Mouse (Mus musculus) thymus, postnatal 25 days (tissue): Measurements from ENCODE around the gene Hist1h1c.

Experiments used
- DNase-seq: peaks from one replicate; pipeline ENCODE4 v3.0.0; 2022

Hist1h1c gene

DNA sequence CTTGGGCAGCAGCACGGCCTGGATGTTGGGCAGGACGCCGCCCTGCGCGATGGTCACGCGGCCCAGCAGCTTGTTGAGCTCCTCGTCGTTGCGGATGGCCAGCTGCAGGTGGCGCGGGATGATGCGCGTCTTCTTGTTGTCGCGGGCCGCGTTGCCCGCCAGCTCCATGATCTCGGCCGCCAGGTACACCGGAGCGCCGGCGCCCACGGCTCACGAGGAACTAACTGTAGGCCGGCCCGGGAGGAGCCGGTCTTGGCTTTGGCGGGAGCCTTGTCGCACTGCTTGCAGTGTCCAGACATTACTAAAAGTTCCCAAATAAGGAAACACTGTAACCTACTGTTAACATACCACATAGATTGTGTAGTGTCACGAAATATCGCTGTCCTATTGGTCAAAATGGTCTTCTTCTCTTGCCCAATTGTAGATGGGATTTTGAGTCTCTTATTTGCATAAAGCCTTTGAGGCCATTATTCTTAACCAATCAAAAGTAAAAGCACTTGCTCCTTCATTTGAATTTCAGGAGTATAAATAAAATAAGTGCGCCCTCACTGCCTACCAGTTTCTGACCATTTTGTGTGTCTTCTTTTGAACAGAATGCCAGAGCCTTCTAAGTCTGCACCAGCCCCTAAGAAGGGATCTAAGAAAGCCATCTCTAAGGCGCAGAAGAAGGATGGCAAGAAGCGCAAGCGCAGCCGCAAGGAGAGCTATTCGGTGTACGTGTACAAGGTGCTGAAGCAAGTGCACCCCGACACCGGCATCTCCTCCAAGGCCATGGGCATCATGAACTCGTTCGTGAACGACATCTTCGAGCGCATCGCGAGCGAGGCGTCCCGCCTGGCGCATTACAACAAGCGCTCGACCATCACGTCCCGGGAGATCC is 7.8 kb downstream of the Hist1h1c start, which contains the start of gene Hist1h2bb:
Gene Hist1h2bb (plus strand): TSS at position 534 of the 880 bp plus-strand sequence.
- peak; percentile 81 for DNase-seq

DNA sequence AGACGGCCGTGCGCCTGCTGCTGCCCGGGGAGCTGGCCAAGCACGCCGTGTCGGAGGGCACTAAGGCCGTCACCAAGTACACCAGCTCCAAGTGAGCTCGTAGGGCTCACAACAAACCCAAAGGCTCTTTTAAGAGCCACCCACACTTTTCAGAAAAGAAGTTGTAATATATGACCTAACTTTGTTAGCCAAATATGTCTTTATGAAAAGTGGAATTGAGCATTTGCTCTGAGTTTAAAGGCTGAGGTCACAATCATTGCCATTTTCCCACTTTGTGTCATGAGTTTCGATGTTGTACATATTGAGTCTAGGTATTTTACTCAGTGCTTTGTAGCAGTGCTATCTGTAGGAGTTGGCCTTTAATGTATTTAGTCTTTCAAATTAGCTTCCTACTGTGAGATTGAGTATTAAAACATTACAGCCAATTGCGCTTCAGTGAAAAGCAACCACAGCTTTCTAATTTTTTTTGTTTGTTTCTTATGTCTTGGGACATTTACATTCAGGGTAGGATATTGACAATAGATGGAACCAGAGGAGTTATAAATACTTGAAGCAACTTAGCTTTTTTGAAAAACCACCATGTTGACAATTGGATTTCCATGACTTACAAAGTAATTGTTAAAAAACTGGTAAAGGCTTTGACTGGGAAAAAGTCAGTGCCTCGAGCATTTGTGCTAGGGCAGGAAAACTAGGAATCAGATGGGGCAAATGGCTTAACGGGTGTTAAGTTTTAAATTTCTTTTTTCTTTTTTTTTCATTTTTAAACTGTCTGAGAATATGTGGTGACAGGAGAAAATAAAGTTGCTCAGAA is 8.7 kb downstream of the Hist1h1c start:
- DNase-seq = no peak

DNA sequence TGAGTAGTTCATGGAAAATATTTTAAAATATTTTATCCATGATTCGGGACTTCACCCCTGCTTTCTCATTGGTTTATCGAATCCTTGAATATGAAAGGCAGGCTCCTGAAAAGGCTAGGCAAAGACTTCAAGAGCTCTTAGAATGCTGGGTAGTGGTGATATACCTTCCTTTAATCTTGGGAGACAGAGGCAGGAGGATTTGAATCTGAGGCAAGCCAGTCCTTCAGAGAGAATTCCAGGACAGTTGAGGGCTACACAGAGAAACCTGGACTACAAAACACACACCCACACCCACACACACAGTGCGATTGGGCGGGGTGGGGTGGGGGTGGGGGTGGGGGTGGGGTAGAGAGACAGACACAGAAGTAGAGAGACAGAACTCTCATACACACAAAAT is 9.3 kb downstream of the Hist1h1c start:
- DNase-seq = no peak

GRCm38 (mm10) chr13:23749563-23750121 is 11.0 kb downstream of the Hist1h1c start:
- no peak for DNase-seq

GRCm38 (mm10) chr13:23750839-23751477 is 12.3 kb downstream of the Hist1h1c start, which contains the start of gene Hist1h2ab:
Gene Hist1h2ab (plus strand): TSS chr13:23751126.
- peak; percentile 80 for DNase-seq

DNA sequence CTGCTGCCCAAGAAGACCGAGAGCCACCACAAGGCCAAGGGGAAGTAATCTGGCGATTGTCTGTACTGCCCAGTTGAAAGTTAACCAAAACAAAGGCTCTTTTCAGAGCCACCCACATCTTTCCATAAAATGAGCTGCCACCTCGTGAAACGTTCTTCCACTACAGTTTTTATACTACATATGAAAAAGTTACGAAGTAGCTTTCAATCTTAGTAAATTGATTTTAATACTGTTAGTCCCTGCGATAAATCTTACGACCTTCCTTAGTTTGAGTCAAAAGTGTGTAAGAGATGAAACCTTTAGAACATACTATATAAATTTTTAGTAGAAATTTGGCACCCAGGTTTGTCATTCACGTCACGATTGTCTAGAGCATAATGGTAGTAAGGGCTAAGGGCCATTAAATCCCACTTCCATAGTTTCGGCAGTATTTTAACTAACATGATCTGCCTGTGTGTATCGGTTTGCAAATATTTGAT is 12.9 kb downstream of the Hist1h1c start:
- no peak for DNase-seq

DNA sequence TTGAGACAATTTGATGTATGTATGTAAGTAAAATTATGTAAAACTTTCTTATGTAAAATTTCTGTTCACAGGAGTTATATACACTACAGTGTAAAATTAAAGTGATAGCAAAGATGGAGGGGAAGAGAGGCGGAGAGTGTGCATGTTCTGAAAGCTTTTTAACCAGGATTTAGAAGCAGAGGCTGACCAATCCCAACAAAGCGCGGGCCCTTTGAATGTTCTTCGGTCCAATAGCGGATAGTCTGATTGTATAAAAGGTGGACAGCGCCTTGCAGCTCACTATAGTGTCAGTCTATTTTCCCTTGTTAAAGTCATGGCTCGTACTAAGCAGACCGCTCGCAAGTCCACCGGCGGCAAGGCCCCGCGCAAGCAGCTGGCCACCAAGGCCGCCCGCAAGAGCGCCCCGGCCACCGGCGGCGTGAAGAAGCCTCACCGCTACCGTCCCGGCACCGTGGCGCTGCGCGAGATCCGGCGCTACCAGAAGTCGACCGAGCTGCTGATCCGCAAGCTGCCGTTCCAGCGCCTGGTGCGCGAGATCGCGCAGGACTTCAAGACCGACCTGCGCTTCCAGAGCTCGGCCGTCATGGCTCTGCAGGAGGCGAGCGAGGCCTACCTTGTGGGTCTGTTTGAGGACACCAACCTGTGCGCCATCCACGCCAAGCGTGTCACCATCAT is 13.6 kb downstream of the Hist1h1c start, which contains the start of gene Hist1h3b:
Gene Hist1h3b (plus strand): TSS at position 201 of the 675 bp plus-strand sequence.
- peak; percentile 88 for DNase-seq

DNA sequence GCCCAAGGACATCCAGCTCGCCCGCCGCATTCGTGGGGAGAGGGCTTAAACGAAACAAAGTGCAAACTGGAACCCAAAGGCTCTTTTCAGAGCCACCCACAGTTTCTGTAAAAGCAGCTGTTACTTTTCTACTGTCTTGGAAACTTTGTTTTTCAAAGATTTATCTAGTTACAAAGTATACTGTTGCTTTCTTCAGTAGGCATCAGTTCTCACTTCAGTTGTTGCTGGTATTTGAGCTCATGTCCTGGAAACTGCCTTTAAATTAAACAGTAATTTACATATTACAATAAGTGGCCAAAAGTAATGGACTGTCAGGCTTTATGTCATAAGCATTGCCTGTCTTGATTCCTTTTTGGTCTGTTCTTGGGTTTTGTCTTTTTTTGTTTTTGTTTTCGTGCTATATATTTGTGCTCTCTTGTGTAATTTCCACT is 14.1 kb downstream of the Hist1h1c start:
- no peak for DNase-seq

DNA sequence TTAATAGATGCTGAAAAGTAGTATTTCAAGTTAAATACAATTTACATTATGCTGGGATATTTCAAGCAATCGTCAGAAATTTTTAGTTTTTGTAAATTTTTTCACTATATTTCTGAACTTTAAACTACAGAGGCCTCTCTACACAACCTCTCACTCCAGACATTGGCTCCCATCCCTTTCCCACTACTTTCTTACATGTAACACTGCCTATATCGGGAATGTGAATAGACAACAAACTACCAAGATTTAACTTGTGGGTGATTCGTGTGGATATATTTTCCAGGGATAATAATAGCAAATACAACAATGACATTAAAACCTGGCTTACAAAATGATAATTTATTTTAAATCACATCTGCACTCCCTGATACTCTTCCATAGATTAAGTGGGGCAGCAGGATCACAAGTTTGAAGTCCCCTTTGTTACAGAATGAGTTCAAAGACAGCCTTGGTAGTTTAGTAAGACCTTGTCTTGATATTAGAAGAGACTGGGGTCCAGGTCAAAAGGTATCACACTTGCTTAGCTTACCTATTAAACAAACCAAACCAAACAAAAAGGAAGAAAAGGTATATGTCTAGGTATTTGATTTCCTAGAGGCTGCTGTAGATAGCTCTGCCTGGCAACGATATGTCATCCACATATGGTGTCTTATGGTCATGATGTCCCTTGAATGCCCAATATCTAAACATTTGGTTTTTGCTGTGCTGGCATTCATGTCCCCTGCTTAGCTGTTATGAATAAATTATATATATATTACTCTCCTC is 14.9 kb downstream of the Hist1h1c start:
- DNase-seq = no peak

DNA sequence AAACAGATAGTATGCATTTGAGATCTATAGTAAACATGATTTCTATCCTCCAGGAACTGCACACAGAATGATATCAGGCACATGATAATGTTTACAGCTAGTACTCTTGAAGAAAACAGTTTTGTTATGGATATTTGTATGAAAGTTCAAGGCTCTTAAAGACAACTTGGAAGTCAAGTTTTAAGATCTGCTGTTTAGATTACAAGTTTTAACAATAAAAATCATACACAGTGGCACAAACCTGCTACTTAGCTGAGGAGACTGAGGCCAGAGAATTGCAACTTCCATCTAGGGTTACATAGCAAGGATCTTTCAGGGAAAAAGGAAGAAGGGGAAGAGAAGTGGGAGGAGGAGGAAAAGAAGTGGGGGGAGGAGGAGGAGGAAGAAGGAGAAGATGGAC is 16.4 kb downstream of the Hist1h1c start:
- no peak for DNase-seq

GRCm38 (mm10) chr13:23756790-23757189 is 18.2 kb downstream of the Hist1h1c start, which contains the start of gene Hist1h4b:
Gene Hist1h4b (plus strand): TSS chr13:23757013.
- peak; percentile 93 for DNase-seq

- DNase-seq = no peak
These were observed 18.7 kb downstream of the Hist1h1c start for GRCm38 (mm10) chr13:23757211-23757773.

GRCm38 (mm10) chr13:23757921-23758320 is 19.3 kb downstream of the Hist1h1c start:
- DNase-seq = no peak

DNA sequence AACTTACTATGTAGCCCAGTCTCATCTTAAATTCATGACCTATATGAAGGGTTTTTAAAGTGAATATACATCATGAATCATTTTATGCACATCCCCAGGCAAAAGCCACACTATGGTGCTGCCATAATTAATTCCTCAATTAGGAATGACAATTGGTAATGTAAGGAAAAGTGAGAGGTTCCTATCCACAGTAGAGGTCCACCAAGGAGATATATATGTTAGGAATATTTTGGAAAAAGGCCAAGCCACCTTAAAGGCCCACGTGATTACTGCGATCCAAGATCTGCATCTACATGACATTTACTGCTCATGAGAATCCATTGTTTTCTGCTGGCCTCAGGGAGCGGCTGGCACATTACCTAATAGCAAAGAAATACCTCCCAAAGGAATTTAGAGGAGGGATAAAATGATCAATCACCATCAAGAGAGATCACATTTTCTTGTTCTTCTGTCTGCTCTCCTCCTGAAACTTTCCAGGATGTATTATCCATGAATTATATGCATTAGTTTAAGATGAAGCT is 20.7 kb downstream of the Hist1h1c start:
- DNase-seq = no peak

DNA sequence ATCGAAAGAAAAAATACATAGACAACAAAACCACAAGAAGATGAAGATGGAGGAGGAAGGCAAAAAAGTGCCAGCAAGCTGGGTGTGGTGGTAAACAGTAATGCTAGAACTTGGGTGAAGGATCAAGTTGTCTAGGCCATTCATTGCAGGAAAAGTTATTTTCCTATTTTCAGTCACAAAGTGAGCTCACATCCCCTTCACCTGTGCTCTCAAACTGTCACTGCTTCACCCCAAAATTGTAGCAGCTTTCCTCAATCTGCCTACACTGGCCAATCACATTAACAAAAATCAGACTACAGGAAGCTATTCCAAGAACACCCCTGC is 21.3 kb downstream of the Hist1h1c start:
- DNase-seq = no peak

GRCm38 (mm10) chr13:23760240-23760971 is 21.8 kb downstream of the Hist1h1c start:
- DNase-seq = peak; percentile 56

DNA sequence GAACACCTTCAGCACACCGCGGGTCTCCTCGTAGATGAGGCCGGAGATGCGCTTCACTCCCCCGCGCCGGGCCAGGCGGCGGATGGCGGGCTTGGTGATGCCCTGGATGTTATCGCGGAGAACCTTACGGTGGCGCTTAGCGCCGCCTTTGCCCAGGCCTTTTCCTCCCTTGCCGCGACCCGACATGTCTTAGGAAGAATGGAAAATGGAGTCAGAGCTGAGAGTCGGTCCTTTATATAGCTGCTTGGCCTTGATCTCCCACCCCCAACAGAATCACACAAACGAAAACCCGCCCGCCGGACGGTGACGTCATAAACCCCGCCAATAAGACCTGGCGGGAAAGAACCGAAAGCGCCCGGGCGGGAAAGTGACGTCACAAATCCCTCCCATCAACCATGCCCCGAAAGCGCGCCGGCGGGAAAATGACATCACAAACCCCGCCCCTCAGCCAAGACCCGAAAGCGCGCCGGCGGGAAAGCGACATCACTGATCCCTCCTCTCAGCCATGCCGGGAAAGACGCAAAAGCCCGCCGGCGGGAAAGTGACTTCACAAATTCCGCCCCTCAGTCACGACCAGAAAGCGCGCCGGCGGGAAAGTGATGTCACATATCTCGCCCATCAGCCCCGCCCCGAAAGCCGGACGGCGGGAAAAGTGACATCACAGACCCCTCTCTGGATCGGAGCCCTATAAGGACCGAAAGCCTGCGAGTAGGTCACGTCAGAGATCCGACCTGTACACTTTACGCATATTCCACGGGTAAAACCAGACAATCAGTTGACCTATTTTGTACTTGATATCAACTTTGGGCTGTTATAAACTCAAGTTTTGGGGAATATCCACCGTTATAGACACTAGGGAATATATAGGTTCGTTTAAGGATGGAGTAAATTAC is 22.6 kb downstream of the Hist1h1c start, which contains the start of gene Hist1h4a:
Gene Hist1h4a (minus strand): TSS at position 259 of the 893 bp plus-strand sequence.
- DNase-seq = peak; percentile 98
